Mouse (Mus musculus): ENCODE measurements around the gene Adora1.

Gene Adora1

DNA sequence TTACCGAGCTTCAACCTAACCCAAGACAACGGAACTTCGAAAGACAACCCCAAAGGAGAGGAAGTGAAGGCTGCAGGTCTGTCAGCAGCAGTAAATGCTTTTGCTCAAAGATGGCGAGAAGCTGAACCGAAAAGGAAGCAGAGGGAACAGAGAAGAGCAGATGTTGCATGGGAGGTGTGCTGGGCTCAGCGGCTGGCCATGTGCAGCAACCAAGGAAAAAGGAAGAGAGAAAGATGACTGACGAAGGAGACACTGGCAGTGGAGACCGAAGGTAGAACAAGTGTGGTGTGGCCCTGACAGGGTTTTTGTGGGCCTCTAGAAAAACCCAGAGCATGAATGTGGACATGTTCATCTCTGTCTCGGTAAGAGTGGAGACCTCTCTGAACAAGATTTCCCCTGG is 5.5 kb upstream of the Adora1 start:
- no peak for DNase-seq (ENCODE audit: low read depth, low spot score)

- no peak for DNase-seq (ENCODE audit: low read depth, low spot score)
Observed at GRCm38 (mm10) chr1:134237438-134237837, 2.2 kb upstream of the Adora1 start.

DNA sequence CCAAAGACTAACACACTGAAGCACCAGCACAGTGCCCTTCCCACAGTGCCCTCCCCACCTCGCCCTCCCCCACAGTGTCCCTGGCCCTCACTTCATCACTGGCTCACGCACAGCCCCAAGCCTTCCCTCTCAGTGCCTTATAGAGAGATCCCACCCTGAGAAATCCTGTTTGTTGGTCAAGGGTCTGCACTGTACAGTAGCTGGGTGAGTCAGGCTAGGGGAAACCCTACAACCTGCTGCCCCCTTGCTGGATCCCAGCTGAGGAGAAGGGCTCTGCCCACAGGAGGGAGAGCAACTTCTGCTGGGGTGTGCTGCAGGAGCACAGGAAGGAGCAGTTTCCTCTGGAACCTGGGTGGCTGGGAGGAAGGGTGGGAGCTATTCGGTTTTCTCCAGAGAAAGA is 911 bp upstream of the Adora1 start:
- DNase-seq (ENCODE audit: low read depth, low spot score) = no peak

GRCm38 (mm10) chr1:134234455-134235390 is 508 bp downstream of the Adora1 start:
- DNase-seq (ENCODE audit: low read depth, low spot score) = no peak

GRCm38 (mm10) chr1:134233681-134234454 is 1.4 kb downstream of the Adora1 start:
- no peak for DNase-seq (ENCODE audit: low read depth, low spot score)

DNA sequence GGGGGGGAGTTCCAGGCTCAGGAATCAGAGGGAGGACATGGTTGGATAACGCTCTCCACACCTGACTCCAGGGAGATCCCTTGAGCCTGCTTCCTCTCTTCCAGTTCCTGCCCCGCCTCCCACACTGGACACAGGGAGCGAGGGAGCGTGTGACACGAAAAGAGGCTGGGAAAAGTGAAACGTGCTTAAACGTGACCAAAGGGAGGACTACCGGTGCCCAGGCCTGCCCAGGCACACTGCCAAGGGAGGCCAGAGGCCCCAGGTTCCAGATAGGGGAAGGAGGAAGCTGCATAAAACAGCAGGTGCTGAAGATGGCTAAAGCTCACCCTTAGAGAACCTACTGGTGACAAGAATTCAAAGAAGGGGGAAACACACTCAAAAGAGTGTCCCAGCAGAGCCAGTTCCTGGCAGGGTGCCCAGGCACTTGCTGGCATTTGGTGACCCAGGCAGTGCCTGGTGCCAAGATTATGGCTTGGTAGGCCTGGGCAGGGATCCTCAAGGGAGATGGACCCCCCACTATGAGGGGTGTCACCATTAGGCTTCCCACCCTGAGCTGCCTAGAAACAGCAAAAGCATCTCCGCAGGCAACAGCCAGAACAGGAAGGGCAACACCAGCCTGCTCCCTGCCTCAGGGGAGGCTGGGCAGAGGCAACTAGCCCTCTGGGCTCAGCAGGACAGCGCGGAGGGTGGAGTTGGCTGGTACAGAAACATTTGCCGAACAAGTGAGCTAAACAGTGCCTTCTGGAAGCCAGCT is 2.3 kb downstream of the Adora1 start:
- no peak for DNase-seq (ENCODE audit: low read depth, low spot score)

DNA sequence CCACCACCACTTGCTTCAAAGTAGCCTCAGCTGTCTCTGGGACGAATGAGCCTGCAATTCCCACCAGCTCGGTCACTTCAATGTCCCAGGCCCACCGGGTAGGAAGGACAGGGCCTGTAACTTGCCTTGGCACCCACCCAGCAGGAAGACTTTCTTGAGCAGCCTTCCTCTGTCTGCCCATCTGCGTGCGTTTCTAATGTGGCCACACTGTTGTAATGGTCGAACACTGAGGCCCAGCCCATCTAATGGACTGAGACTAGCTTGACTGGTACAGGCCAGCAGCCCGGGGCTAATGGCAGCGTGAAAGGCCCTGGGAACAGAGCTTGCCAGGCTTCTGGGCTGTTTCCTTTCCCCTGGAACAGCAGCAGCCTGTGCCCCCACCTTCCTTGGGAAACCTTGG is 2.9 kb downstream of the Adora1 start:
- no peak for DNase-seq (ENCODE audit: low read depth, low spot score)

- DNase-seq (ENCODE audit: low read depth, low spot score) = no peak
Observed at GRCm38 (mm10) chr1:134231681-134232080, 3.5 kb downstream of the Adora1 start.

GRCm38 (mm10) chr1:134231270-134231669 is 4.0 kb downstream of the Adora1 start:
- no peak for DNase-seq (ENCODE audit: low read depth, low spot score)

GRCm38 (mm10) chr1:134230638-134231228 is 4.5 kb downstream of the Adora1 start:
- no peak for DNase-seq (ENCODE audit: low read depth, low spot score)

DNA sequence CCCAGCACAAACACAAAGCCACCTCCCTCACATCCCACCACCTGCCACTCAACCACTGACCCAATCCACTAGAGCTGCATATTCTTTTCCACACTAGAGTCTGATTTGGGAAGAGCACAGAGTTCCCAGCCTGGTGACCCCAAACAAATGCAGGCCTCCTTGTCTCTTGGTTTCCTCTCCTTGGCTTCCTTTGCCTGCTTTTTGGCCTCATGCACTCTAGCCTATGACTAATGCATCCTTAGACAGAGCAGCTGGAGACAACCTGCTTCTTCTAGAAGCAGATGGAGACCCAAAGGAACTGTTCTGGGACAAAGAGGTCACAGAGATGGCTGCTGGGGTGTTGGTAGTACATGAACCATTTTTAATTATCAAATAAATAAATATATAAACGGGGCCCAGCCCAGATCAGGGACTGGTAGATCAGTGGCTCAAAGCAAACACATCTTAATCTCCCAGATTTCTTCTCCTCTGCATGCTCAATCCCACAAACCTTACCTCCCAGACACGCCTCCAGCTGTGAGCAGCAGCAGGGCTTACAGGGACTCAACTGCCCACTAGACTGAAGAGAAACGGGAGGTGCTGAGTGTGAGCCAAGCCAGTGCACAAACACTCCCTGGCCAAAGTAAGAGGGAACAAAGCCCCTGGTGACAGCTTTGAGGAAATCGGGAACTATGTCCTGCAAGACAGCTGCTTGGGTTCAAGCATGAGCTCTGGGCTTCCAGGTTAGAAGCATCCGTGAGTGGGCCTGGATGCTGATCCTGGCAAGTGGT is 5.2 kb downstream of the Adora1 start:
- DNase-seq (ENCODE audit: low read depth, low spot score) = no peak

GRCm38 (mm10) chr1:134226739-134227138 is 8.5 kb downstream of the Adora1 start:
- DNase-seq (ENCODE audit: low read depth, low spot score) = no peak

GRCm38 (mm10) chr1:134225375-134225774 is 9.9 kb downstream of the Adora1 start:
- no peak for DNase-seq (ENCODE audit: low read depth, low spot score)

DNA sequence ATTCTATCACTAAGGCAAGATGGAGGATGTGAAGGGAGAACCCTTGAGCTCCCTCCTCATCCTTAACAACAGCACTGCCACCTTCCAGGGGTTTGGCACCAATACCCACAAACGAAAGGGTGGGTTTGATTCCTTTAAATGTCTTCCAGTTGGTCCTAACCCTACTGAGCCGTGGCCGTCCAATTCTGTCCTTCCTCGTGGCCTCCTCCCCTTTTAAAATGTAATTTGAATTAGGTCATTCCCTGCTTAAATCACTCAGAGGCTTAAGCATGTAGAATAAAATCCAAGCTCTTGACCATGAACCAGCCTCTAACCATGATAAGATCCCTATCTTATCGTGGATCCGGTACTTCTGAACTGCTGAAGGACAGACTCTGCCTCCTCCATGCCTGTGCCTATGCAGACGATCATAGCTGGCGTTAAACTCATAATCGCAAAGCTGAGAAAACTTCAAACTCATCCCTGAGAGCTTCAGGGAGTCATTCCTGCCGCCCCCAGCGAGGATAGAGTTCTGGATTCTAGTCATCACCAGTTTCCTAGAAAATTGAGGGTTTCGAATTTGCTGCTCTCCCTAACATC is 10.5 kb downstream of the Adora1 start:
- no peak for DNase-seq (ENCODE audit: low read depth, low spot score)

DNA sequence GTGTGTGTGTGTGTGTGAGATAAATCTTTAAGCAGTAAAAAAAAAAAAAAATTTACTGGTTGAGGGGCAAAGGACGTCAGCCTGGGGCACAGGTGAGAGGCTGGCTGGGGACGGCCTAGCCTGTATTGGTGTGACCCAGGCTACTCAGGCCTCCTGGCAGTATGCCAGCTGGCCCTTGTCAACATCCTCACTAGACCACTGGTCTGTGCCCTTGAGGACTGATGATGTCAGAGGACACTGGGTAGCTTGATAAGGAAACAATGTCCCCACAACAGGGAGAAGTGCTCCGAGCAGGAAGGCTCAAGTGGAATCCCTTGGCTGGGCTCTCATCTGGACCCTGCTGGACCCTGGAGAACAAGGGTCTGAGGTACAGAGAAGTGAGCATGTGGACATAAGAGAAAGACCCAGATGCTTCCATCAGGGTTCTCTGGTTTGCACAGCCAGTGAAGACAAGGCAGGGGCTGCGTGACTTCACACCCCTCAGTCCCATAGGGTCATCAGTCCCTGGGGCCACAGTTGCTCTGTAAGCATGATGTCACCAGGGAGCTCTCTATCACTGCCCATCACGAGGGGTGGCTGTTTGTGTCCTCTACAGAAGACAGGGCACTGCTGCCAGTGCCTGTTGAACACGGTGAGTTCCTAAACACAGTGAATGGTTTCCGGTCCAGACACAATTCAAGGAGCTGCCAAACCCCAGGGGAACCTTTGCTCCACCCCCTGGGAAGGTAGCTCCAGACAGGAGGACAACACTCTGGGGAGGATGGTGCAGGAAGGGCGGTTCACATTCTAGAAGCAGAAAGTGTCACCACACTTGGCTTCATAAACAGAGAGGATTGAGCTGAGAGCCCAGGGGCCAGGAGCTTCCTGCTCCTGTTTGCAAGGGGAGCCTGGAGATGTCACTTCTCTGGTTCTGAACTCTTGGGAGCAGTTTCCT is 12.8 kb downstream of the Adora1 start:
- no peak for DNase-seq (ENCODE audit: low read depth, low spot score)

DNA sequence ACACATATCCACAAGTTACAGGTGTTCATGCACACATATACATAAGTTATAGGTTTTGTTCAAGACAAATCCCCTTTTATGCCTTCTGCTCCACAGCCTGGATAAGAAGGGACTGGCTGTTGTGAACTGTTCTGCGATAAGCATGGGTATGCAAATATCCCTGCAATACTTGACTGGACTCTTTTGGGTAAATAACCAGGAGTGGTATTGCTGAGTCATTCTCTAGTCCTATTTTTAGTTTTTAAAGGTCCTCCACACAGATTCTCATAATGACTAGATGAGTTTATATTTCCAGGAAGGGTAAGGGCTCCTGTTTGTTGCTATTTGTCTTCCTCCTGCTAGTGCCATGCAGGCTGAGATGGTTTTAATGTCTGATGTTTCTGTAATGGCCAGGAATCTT is 14.1 kb downstream of the Adora1 start:
- DNase-seq (ENCODE audit: low read depth, low spot score) = no peak

DNA sequence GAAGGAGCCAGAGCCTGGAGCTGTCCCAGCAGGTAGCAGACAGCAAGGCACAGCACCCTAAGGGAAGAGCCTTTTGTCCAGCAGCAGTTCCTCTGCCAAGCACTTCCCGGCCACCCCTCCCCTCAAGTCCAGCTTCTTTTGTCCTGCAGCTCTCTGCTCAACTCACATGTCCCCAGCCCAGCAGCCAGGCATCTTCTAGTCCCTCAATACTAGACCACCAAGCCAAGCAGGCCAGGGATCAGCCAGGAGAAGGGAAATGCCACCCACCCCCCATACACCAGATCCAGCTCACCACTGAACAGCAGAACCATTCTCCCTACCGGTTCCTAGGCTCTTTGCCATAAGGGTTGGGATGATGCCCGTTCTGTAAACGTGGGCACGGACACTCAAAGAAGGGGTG is 15.6 kb downstream of the Adora1 start:
- no peak for DNase-seq (ENCODE audit: low read depth, low spot score)

DNA sequence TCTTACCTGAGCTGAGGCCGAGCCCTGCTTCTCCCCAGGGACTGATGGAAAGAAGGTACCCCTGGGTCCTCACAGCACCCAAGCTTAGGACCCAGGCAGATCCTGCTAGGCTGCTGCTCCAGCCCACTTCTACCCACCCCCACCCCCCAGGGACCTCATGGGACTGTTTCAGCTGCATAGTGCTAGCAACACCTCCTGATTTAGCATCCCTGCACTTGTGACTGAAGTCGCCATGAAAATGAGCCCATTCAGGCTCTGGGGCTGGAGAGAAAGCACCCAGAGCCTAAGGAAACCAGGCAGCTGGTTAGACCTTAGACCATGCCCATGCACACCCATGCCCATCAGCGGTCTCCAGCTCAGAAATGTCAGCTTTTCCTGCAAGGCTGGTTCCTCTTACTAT is 17.3 kb downstream of the Adora1 start:
- DNase-seq (ENCODE audit: low read depth, low spot score) = no peak

DNA sequence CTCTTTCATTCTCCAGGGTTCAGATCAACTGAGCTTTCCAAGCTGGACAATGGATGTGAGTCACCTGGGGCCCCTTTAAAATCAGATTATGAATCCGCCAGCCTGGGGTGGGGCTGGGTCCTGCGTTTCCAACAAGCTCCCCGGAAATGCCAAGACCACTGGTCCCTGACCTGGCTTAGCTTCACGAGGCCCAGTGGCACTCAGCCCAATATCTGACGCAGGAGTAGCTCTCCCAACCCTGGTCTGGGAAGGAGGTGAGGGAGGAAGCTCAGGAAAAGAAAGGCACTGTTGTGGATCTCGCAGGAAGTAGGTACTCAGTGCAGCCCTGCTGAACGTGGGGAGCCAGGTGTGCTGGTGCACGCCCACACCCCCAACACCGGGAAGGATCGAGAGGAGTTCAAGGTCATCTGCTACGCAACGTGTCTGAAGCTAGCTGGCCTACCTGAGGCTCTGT is 18.2 kb downstream of the Adora1 start:
- DNase-seq (ENCODE audit: low read depth, low spot score) = no peak
